Mouse (Mus musculus) megakaryocyte, embryonic 14.5 days (primary cell): ENCODE data around the gene Rnf208.

Source experiments
- FLI1 ChIP-seq: IDR thresholded peaks from 2 replicates; pipeline ENCODE4 v1.6.1; 2012; ENCODE audit warnings: low read length, inconsistent platforms, mixed read lengths
- GATA1 ChIP-seq: IDR thresholded peaks from 3 replicates; pipeline ENCODE4 v1.6.1; 2012; ENCODE audit warnings: mixed read lengths, low read length, inconsistent platforms, borderline replicate concordance

DNA sequence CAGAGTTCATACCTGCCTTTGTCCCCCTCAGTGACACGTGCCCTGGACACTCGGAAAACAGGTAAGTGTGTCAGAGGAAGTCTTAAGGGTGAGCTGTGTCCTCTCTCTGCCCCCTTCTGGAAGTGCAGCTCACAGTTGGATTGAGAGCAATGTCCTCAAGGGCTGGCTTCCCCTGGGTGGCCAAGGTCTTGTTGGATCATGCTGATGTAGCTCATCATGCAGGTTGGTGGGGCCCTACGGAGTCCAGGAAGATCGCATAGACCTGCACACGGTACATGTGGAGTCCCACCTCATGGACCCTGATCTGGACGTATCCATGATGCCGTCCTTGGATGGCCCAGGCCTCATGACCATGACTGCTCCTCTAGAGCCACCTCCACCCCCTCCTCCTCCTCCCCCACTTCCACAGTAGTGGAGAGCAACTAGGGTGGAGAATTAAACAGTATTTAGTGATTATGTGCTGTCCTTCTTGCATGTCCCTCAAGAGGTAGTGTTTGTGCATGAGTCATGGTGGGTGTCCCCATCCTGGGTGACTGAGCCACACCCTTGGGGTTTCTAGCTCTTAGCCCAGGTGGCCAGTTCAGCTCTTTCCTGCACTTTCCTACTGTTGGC is 46.8 kb downstream of the Rnf208 start:
- TF ChIP-seq GATA1: no peak
- TF ChIP-seq FLI1: no peak
